Mouse (Mus musculus) midbrain, embryonic 16.5 days (tissue): Measurements from ENCODE around the gene Ptpru. TPM values are rescaled to one million over a fixed set of nuclear protein-coding genes. Genes with fewer than 3 reads are reported as not detected.

Source experiments
- ATAC-seq: fragments of 200-750 bp; cut with Nextera tagmentation; 2 replicates; pipeline ENCODE4 v1.8.0; 2017; ENCODE audit warnings: moderate TSS enrichment
- H3K27ac ChIP-seq: fragments of 300-500 bp; sonication (generic); 2 replicates; pipeline ENCODE4 v1.5.1; 2014; ENCODE audit warnings: mild to moderate bottlenecking, low read length, mixed read lengths
- H3K27me3 ChIP-seq: fragments of 300-500 bp; sonication (generic); 2 replicates; pipeline ENCODE4 v1.6.1; 2014; ENCODE audit warnings: low read depth, low read length, mixed read lengths; ENCODE audit not compliant: control insufficient read depth, insufficient read depth
- H3K36me3 ChIP-seq: fragments of 300-500 bp; sonication (generic); 2 replicates; pipeline ENCODE4 v1.6.1; 2014; ENCODE audit warnings: mild to moderate bottlenecking, low read length, moderate library complexity, mixed read lengths; ENCODE audit not compliant: control insufficient read depth, insufficient read depth
- H3K4me1 ChIP-seq: fragments of 300-500 bp; sonication (generic); 2 replicates; pipeline ENCODE4 v1.6.1; 2014; ENCODE audit warnings: mild to moderate bottlenecking, low read length, mixed read lengths; ENCODE audit not compliant: control insufficient read depth, insufficient read depth
- H3K4me2 ChIP-seq: fragments of 300-500 bp; sonication (generic); 2 replicates; pipeline ENCODE4 v1.6.1; 2014; ENCODE audit warnings: mild to moderate bottlenecking, low read length, mixed read lengths
- H3K4me3 ChIP-seq: fragments of 300-500 bp; sonication (generic); 2 replicates; pipeline ENCODE4 v1.5.1; 2014; ENCODE audit warnings: low read depth, mild to moderate bottlenecking, low read length, moderate library complexity, mixed read lengths
- H3K9ac ChIP-seq: fragments of 300-500 bp; sonication (generic); 2 replicates; pipeline ENCODE4 v1.6.1; 2014; ENCODE audit warnings: low read depth, low read length, mixed read lengths
- H3K9me3 ChIP-seq: fragments of 300-500 bp; sonication (generic); replicated peaks from 2 replicates; pipeline ENCODE4 v1.6.1; 2014; ENCODE audit warnings: mild to moderate bottlenecking, low read length, mixed read lengths; ENCODE audit not compliant: control insufficient read depth, poor library complexity, severe bottlenecking
- WGBS: fragments of 180-500 bp; shearing (Covaris S2); extraction: QIAGEN DNeasy Blood & Tissue Kit; methylation state at CpG from one replicate; pipeline ENCODE4 v1.1.7; 2014; 5-methylcytosine and 5-hydroxymethylcytosine counted together
- polyA plus RNA-seq: library from polyadenylated mRNA; unstranded; fragments of >200 nt; fragmentation: Nextera tagmentation; extraction: Ambion mirVana; gene quantifications from 2 replicates; pipeline ENCODE4 v1.2.1, GENCODE M21; 2015

The Ptpru gene
- polyA plus RNA-seq, 1 experiment from 2014 or later = 31.5 TPM

DNA sequence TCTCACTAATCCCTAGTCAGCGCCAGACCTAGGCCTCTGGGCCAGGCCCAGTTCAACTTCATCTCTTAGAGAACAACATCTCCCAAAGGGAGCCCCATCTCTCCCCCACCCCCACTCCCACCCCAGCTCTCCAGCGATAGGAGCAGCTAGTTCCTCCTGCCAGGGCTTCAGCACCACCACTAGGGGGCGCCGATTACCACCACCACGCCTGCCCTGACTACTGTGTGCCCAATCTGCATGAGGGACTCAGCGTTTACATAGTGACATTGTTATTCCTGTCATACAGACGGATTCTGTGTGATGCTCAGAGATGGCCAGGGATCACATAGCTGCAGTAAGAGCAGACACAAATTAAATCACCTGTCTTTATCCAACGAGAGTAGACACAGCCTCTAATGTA lies 12.3 kb downstream of the Ptpru start:
- no peak overlapping the region for H3K27ac ChIP-seq
- H3K9ac ChIP-seq = no peak overlapping the region
- no peaks in the 10 kb centered on the region for H3K36me3 ChIP-seq
- no peak for ATAC-seq
- H3K27me3 ChIP-seq = no peaks in the 10 kb centered on the region
- WGBS = 44% methylated on average over 8 of the region's 8 CpGs
- H3K4me2 ChIP-seq = no peak overlapping the region
- H3K9me3 ChIP-seq = no peaks in the 10 kb centered on the region
- no peak overlapping the region for H3K4me3 ChIP-seq
- H3K4me1 ChIP-seq = peaks cover 14% of the 10 kb centered on the region

DNA sequence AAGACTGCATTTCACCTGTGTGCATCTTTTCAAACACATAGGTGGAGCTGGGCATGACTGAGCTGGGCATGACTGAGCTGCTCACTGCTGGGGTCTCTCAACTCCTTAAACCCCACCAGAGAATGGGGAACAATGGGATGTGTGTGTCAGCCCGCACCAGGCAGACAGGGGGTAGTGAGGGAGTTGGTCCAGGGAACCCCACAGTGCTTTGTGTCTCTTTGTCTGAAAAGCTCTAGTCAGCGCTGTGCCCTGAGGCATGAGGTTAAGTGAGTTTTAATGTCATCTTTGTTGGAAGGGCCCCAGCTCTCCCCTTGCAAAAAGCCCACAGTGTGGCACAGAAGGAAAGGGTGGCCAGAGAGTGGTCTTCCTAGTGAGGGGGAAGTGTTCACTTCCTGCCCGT lies 13.1 kb downstream of the Ptpru start:
- Histone ChIP-seq H3K9ac (no peak overlapping the region), H3K27ac (no peak overlapping the region), H3K4me2 (no peak overlapping the region), H3K36me3 (no peaks in the 10 kb centered on the region), H3K4me1 (peaks cover 15% of the 10 kb centered on the region), H3K27me3 (no peaks in the 10 kb centered on the region), H3K4me3 (no peak overlapping the region), H3K9me3 (no peaks in the 10 kb centered on the region)
- ATAC-seq = no peak
- 21% methylated on average over 3 of the region's 3 CpGs for WGBS

DNA sequence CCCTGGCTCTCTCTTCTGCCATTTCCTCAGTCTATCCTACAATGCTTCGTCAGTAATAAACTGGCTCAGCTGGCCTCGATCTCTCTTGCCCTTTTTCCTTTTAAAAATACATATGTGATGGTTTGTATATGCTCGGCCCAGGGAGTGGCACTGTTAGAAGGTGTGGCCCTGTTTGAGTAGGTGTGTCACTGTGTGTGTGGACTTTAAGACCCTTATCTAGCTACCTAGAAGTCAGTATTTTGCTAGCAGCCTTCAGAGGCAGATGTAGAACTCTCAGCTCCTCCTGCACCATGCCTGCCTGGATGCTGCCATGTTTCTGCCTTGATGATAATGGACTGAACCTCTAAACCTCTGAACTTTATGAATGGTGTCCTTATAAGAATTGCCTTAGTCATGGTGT lies 15.5 kb downstream of the Ptpru start:
- WGBS = 90% methylated on average over 3 of the region's 3 CpGs
- no peak for ATAC-seq
- no peak overlapping the region for H3K4me3 ChIP-seq
- no peaks in the 10 kb centered on the region for H3K27me3 ChIP-seq
- H3K9me3 ChIP-seq = no peaks in the 10 kb centered on the region
- H3K4me2 ChIP-seq = no peak overlapping the region
- H3K9ac ChIP-seq = no peak overlapping the region
- H3K4me1 ChIP-seq = peaks cover 15% of the 10 kb centered on the region
- H3K27ac ChIP-seq = no peak overlapping the region
- no peaks in the 10 kb centered on the region for H3K36me3 ChIP-seq

DNA sequence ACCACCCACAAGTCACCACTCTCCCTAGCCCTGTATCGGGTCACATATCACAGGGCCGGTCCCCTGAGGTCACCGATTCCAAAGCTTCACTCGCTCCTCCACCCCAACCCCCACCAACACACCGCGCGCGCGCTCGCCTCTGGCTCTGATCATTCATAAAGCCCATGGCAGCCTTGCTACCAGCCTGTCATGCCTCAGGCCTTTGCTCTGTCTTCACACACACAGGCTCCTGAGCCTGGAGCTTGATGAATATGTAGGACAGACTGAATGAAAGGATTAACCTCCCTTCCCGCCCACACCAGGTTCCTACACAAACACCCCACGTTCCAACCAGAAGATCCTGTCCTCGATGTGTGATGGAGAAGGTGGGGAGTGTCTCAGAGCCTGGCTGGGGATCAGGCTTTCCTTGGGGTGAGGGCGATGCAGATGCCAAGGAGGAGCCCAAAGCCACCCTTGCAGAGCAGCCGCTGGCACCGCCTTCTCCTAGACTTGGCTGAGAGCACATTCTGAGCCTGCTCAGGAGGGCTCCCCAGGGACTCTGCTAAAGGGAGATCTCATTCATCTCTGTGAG lies 16.8 kb downstream of the Ptpru start:
- Histone ChIP-seq H3K4me3 (no peak overlapping the region), H3K36me3 (no peaks in the 10 kb centered on the region), H3K4me1 (peaks cover 13% of the 10 kb centered on the region), H3K27me3 (no peaks in the 10 kb centered on the region), H3K27ac (no peak overlapping the region), H3K9ac (peak overlapping the region; percentile 44; the same call in 1 of the 2 replicates), H3K9me3 (no peaks in the 10 kb centered on the region), H3K4me2 (peak overlapping the region; percentile 28)
- ATAC-seq = peak; percentile 62
- 13% methylated on average over 16 of the region's 16 CpGs for WGBS

DNA sequence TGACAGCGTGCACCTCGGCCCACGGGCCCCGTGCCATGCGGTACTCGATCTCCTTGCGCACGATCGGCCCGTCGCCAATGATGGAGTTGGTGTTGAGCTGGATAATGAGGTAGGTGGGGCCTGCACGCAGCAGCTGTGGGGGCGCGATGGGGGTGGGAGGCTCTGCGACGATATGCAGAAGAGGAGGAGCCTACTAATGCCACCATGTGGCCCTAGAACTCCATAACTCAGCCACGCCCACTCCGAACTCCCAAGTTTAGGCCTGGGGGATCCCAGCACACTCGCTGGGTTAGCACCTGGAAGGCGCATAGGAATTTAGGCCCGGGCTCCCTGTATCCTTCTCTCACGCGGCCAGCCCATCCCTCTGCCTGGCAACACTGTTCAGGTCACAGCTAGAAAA lies 19.2 kb downstream of the Ptpru start:
- Histone ChIP-seq H3K9me3 (no peaks in the 10 kb centered on the region), H3K27ac (no peak overlapping the region), H3K27me3 (no peaks in the 10 kb centered on the region), H3K9ac (no peak overlapping the region), H3K4me3 (no peak overlapping the region), H3K36me3 (no peaks in the 10 kb centered on the region), H3K4me1 (peaks cover 11% of the 10 kb centered on the region), H3K4me2 (no peak overlapping the region)
- WGBS = 65% methylated on average over 23 of the region's 23 CpGs
- no peak for ATAC-seq

DNA sequence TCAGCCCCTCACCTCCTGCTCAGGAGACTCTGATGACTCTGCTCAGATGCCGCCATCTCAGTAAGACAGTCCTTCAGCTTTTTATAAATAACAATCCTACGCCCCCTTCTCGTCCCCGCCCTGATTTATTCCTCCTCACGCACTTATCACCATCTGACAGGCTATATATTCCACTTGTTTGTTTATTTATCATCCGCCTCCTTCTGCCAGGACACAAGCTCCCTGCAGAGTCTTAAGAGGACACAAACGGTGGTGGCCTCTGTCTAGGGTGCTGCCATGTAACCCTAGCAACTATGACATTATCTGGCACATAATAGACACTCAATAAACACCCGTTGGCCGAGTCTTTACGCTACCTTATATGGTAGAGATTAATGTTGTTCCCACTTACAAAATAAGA lies 22.3 kb downstream of the Ptpru start:
- ATAC-seq = no peak
- no peak overlapping the region for H3K27ac ChIP-seq

DNA sequence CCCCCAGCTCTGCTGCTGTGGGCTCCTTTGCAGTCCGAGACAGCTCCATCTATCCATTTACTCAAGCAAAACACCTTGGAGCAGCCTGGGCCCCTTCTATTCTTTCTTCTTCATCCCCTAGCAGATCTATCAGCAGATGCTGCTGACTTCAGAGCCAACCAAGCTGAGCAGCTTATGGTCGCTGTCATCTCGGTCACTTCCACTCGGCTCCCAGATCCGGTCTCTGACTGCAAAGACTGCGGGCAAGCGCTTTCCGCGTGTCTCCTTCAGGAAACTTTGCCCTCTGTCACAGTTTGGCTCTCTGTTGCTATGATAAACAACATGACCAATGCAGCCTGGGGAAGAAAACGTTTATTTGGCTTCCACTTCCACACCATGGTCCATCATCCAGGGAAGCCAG lies 23.2 kb downstream of the Ptpru start:
- H3K9ac ChIP-seq = no peak overlapping the region
- no peak overlapping the region for H3K4me2 ChIP-seq
- H3K27me3 ChIP-seq = no peaks in the 10 kb centered on the region
- H3K36me3 ChIP-seq = no peaks in the 10 kb centered on the region
- no peak overlapping the region for H3K27ac ChIP-seq
- WGBS = 91% methylated on average over 10 of the region's 10 CpGs
- H3K9me3 ChIP-seq = no peaks in the 10 kb centered on the region
- no peak for ATAC-seq
- no peak overlapping the region for H3K4me3 ChIP-seq
- 0 out of 2 replicates have a peak, but pooled peaks cover 2% of the 10 kb centered on the region for H3K4me1 ChIP-seq

More for the DNA sequence above, 22.3 kb downstream of the Ptpru start:
- Histone ChIP-seq H3K9me3 (no peaks in the 10 kb centered on the region), H3K27me3 (no peaks in the 10 kb centered on the region), H3K4me3 (no peak overlapping the region), H3K4me1 (0 out of 2 replicates have a peak, but pooled peaks cover 2% of the 10 kb centered on the region), H3K4me2 (no peak overlapping the region), H3K9ac (no peak overlapping the region), H3K36me3 (no peaks in the 10 kb centered on the region)
- 73% methylated on average over 10 of the region's 10 CpGs for WGBS

DNA sequence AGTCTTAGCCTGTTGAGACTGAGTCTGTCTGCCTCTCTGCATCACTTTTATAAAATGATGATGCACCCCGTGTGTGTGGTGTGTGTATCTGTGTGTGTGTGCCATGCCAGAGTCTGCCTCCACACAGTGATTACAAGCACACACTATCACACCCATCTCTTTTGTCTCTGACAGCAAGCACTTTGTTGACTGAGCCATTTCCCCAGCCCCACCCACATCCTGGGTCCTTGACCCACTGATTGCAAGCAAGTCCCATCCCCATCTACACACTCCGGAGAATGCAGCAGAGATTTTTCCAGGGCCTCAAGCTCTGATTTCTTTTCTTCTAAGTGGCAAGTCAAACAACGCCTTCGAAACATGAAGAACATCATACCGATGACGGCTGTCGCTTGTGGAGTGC lies 24.3 kb downstream of the Ptpru start:
- no peak overlapping the region for H3K27ac ChIP-seq
- no peaks in the 10 kb centered on the region for H3K9me3 ChIP-seq
- no peaks in the 10 kb centered on the region for H3K27me3 ChIP-seq
- no peak overlapping the region for H3K9ac ChIP-seq
- 0 out of 2 replicates have a peak, but pooled peaks cover 2% of the 10 kb centered on the region for H3K4me1 ChIP-seq
- 92% methylated on average over 7 of the region's 7 CpGs for WGBS
- H3K4me2 ChIP-seq = no peak overlapping the region
- H3K4me3 ChIP-seq = no peak overlapping the region
- no peaks in the 10 kb centered on the region for H3K36me3 ChIP-seq
- ATAC-seq = no peak

DNA sequence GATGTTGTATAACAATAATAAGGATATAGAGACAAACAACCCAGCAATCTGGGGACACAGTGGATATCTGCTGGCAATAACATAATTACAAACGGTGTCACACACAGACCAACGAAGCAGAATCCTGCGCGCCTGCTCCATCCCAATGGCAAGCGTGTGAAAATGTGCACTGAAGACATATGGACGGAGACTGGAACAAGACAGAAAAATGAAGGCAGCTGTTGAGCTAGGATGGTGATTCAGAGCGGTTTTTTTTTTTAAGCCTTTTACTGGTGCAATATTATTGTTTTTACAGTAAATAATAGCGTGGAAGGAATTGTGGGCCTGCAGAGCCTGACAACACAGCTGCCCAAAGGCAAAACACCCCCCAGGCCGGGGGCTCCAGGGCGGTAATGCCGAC lies 25.6 kb downstream of the Ptpru start:
- WGBS = 83% methylated on average over 11 of the region's 11 CpGs
- ATAC-seq = no peak
- no peaks in the 10 kb centered on the region for H3K36me3 ChIP-seq
- H3K4me3 ChIP-seq = no peak overlapping the region
- no peak overlapping the region for H3K4me2 ChIP-seq
- no peaks in the 10 kb centered on the region for H3K9me3 ChIP-seq
- no peaks in the 10 kb centered on the region for H3K27me3 ChIP-seq
- no peak overlapping the region for H3K9ac ChIP-seq
- H3K27ac ChIP-seq = no peak overlapping the region
- H3K4me1 ChIP-seq = 0 out of 2 replicates have a peak, but pooled peaks cover 2% of the 10 kb centered on the region
